Mouse (Mus musculus) stomach, postnatal 0 days (tissue): Measurements from ENCODE around the gene Car11. TPM values are rescaled to one million over a fixed set of nuclear protein-coding genes. Genes with fewer than 3 reads are reported as not detected.

Experiments
- ATAC-seq: fragments of 200-750 bp; cut with Nextera tagmentation; 2 replicates; pipeline ENCODE4 v1.8.0; 2017; ENCODE audit not compliant: low FRiP score, low TSS enrichment
- DNase-seq: peaks from one replicate; pipeline ENCODE4 v3.0.0-alpha.2; 2016; ENCODE audit warnings: low spot score
- H3K27ac ChIP-seq: fragments of 300-500 bp; sonication (generic); replicated peaks from 2 replicates; pipeline ENCODE4 v1.5.1; 2014; ENCODE audit warnings: mild to moderate bottlenecking, control low read depth
- H3K27me3 ChIP-seq: fragments of 300-500 bp; sonication (generic); 2 replicates; pipeline ENCODE4 v1.6.1; 2014; ENCODE audit warnings: low read length; ENCODE audit not compliant: control insufficient read depth, insufficient read depth
- H3K36me3 ChIP-seq: fragments of 300-500 bp; sonication (generic); 2 replicates; pipeline ENCODE4 v1.6.1; 2014; ENCODE audit warnings: low read length, mixed read lengths; ENCODE audit not compliant: control insufficient read depth, insufficient read depth
- H3K4me1 ChIP-seq: fragments of 300-500 bp; sonication (generic); replicated peaks from 2 replicates; pipeline ENCODE4 v1.6.1; 2014; ENCODE audit warnings: antibody characterized with exemption; ENCODE audit not compliant: control insufficient read depth, insufficient read depth
- H3K4me2 ChIP-seq: fragments of 300-500 bp; sonication (generic); replicated peaks from 2 replicates; pipeline ENCODE4 v1.6.1; 2014; ENCODE audit warnings: low read depth, mild to moderate bottlenecking, control low read depth, moderate library complexity
- H3K4me3 ChIP-seq: fragments of 300-500 bp; sonication (generic); 2 replicates; pipeline ENCODE4 v1.5.1; 2014; ENCODE audit warnings: low read depth, low read length, control low read depth
- H3K9ac ChIP-seq: fragments of 300-500 bp; sonication (generic); 2 replicates; pipeline ENCODE4 v1.6.1; 2014; ENCODE audit warnings: mild to moderate bottlenecking, low read length, control low read depth, mixed read lengths
- H3K9me3 ChIP-seq: fragments of 300-500 bp; sonication (generic); 2 replicates; pipeline ENCODE4 v1.6.1; 2016; ENCODE audit warnings: low read length; ENCODE audit not compliant: control insufficient read depth
- CTCF ChIP-seq: IDR thresholded peaks from 2 replicates; pipeline ENCODE4 v1.5.1; 2016; ENCODE audit warnings: antibody characterized with exemption, low read depth, mild to moderate bottlenecking, moderate library complexity
- EP300 ChIP-seq: optimal IDR thresholded peaks from 2 replicates; pipeline ENCODE3; 2016; ENCODE audit warnings: antibody characterized with exemption
- WGBS: fragments of 180-500 bp; shearing (Covaris S2); extraction: QIAGEN DNeasy Blood & Tissue Kit; methylation state at CpG from one replicate; pipeline ENCODE4 v1.1.7; 2014; 5-methylcytosine and 5-hydroxymethylcytosine counted together
- polyA plus RNA-seq: library from polyadenylated mRNA; unstranded; fragments of >200 nt; fragmentation: Nextera tagmentation; extraction: Ambion mirVana; gene quantifications from 2 replicates; pipeline ENCODE4 v1.2.1, GENCODE M21; 2015

The Car11 gene
- polyA plus RNA-seq, 1 experiment from 2014 or later = 2.7 TPM

GRCm38 (mm10) chr7:45678513-45678912, 21.1 kb upstream of the Car11 start:
- H3K4me2 ChIP-seq = no peak overlapping the region
- TF ChIP-seq CTCF (no peak), EP300 (no peak)
- H3K27me3 ChIP-seq = no peaks in the 10 kb centered on the region
- H3K9ac ChIP-seq = no peak overlapping the region
- H3K4me1 ChIP-seq = no peaks in the 10 kb centered on the region
- WGBS = 75% methylated on average over 14 of the region's 14 CpGs
- 0 out of 2 replicates have a peak, but pooled peaks have one; percentile 2 for ATAC-seq
- H3K9me3 ChIP-seq = no peaks in the 10 kb centered on the region
- H3K36me3 ChIP-seq = no peaks in the 10 kb centered on the region
- no peak overlapping the region for H3K4me3 ChIP-seq
- H3K27ac ChIP-seq = peak overlapping the region; percentile 81
- DNase-seq = peak; percentile 58

GRCm38 (mm10) chr7:45679966-45680621, 19.5 kb upstream of the Car11 start:
- Histone ChIP-seq H3K9me3 (no peaks in the 10 kb centered on the region), H3K27ac (peak overlapping the region; percentile 79), H3K4me3 (no peak overlapping the region), H3K9ac (no peak overlapping the region), H3K36me3 (no peaks in the 10 kb centered on the region), H3K27me3 (no peaks in the 10 kb centered on the region), H3K4me1 (no peaks in the 10 kb centered on the region; the same call in 1 of the 2 replicates), H3K4me2 (no peak overlapping the region)
- peak; percentile 82 for ATAC-seq
- TF ChIP-seq EP300 = no peak
- DNase-seq = peak; percentile 77
- WGBS = 47% methylated on average over 14 of the region's 14 CpGs

GRCm38 (mm10) chr7:45681046-45681736, 18.5 kb upstream of the Car11 start:
- Histone ChIP-seq H3K4me3 (no peak overlapping the region), H3K4me1 (peaks cover 5% of the 10 kb centered on the region; the same call in 1 of the 2 replicates), H3K9me3 (no peaks in the 10 kb centered on the region), H3K4me2 (no peak overlapping the region), H3K27me3 (no peaks in the 10 kb centered on the region), H3K36me3 (no peaks in the 10 kb centered on the region), H3K27ac (peak overlapping the region; percentile 79), H3K9ac (0 out of 2 replicates have a peak overlapping the region, but pooled peaks have one; percentile 31)
- WGBS = 60% methylated on average over 8 of the region's 8 CpGs
- no peak for TF ChIP-seq CTCF
- no peak for TF ChIP-seq EP300
- peak; percentile 61 for ATAC-seq
- DNase-seq = peak; percentile 71

GRCm38 (mm10) chr7:45682144-45683126, 17.2 kb upstream of the Car11 start:
- H3K4me1 ChIP-seq = peaks cover 7% of the 10 kb centered on the region; the same call in 1 of the 2 replicates
- WGBS = 26% methylated on average over 14 of the region's 14 CpGs
- no peak overlapping the region for H3K9ac ChIP-seq
- peak overlapping the region; percentile 25; the same call in 1 of the 2 replicates for H3K4me2 ChIP-seq
- ATAC-seq = peak; percentile 34; the same call in 1 of the 2 replicates
- DNase-seq = peak; percentile 94
- no peaks in the 10 kb centered on the region for H3K36me3 ChIP-seq
- no peaks in the 10 kb centered on the region for H3K27me3 ChIP-seq
- H3K9me3 ChIP-seq = no peaks in the 10 kb centered on the region
- peak overlapping the region; percentile 66 for H3K27ac ChIP-seq
- H3K4me3 ChIP-seq = no peak overlapping the region
- peak; percentile 100 for TF ChIP-seq CTCF
- TF ChIP-seq EP300 = no peak

GRCm38 (mm10) chr7:45683396-45684050, 16.1 kb upstream of the Car11 start, which contains the start of gene Ntn5:
TSS of gene Ntn5 (plus strand) at chr7:45684022.
- H3K27me3 ChIP-seq = no peaks in the 10 kb centered on the region
- ATAC-seq (no peak), DNase-seq (no peak)
- H3K27ac ChIP-seq = no peak within 1 kb of the TSS
- no peak for TF ChIP-seq CTCF
- no peak for TF ChIP-seq EP300
- peaks cover 7% of the 10 kb centered on the region; the same call in 1 of the 2 replicates for H3K4me1 ChIP-seq
- no peaks in the 10 kb centered on the region for H3K36me3 ChIP-seq
- no peak within 1 kb of the TSS for H3K4me3 ChIP-seq
- no peaks in the 10 kb centered on the region for H3K9me3 ChIP-seq
- WGBS = 81% methylated on average over 7 of the region's 7 CpGs
- no peak within 1 kb of the TSS for H3K4me2 ChIP-seq
- H3K9ac ChIP-seq = peak within 1 kb of the TSS; percentile 1; the same call in 1 of the 2 replicates
